Mouse (Mus musculus): ENCODE measurements at regions not wholly inside any gene's neighbourhood (a gene's known extent, or its start where the extent isn't known, plus 50 kb on each side); places are given as distances from the start of the nearest gene placed in this dataset.
A peak's percentile ranks its signal among the peaks of the same experiment; 100 is the strongest.
"Not testable (repeated sequence)": the region's sequence is repeated elsewhere in the genome, so short reads cannot be mapped to it uniquely, and the experiment has no call there.

GRCm38 (mm10) chr4:122025866-122026265, 404.0 kb upstream of the Gm12887 start:
- Histone ChIP-seq H3K36me3 (ENCODE audit: control insufficient read depth, insufficient read depth) (no peaks in the 10 kb centered on the region), H3K27ac (ENCODE audit: low read length) (no peak overlapping the region), H3K4me2 (ENCODE audit: low read depth, low read length) (no peak overlapping the region), H3K4me1 (ENCODE audit: control insufficient read depth, insufficient read depth, low read length) (no peaks in the 10 kb centered on the region), H3K9ac (ENCODE audit: low read length) (no peak overlapping the region), H3K4me3 (ENCODE audit: low read length) (no peak overlapping the region), H3K9me3 (replicated peaks; ENCODE audit: control insufficient read depth, low read length) (peaks cover 44% of the 10 kb centered on the region), H3K27me3 (ENCODE audit: control insufficient read depth, insufficient read depth, low read length) (no peaks in the 10 kb centered on the region)
- 80% methylated on average over 1 of the region's 1 CpGs for WGBS
- no peak for ATAC-seq (replicated peaks; ENCODE audit: extremely low read depth, insufficient read depth, low FRiP score)

GRCm38 (mm10) chr4:122022854-122023253, 401.0 kb upstream of the Gm12887 start:
- H3K9me3 ChIP-seq (replicated peaks; ENCODE audit: control insufficient read depth, low read length), result peaks cover 52% of the 10 kb centered on the region
- no peak overlapping the region for H3K9ac ChIP-seq (ENCODE audit: low read length)
- H3K4me1 ChIP-seq (ENCODE audit: control insufficient read depth, insufficient read depth, low read length), result no peaks in the 10 kb centered on the region
- H3K4me2 ChIP-seq (ENCODE audit: low read depth, low read length), result no peak overlapping the region
- H3K27ac ChIP-seq (ENCODE audit: low read length), result no peak overlapping the region
- 0 out of 2 replicates have a peak, but pooled peaks have one; percentile 32 for ATAC-seq (replicated peaks; ENCODE audit: extremely low read depth, insufficient read depth, low FRiP score)
- 81% methylated on average over 15 of the region's 15 CpGs for WGBS
- H3K36me3 ChIP-seq (ENCODE audit: control insufficient read depth, insufficient read depth), result no peaks in the 10 kb centered on the region
- no peaks in the 10 kb centered on the region for H3K27me3 ChIP-seq (ENCODE audit: control insufficient read depth, insufficient read depth, low read length)
- no peak overlapping the region for H3K4me3 ChIP-seq (ENCODE audit: low read length)

- not testable (repeated sequence) for ATAC-seq (replicated peaks; ENCODE audit: extremely low read depth, insufficient read depth, low FRiP score); H3K4me3 ChIP-seq (ENCODE audit: low read length); H3K4me2 ChIP-seq (ENCODE audit: low read depth, low read length); H3K36me3 ChIP-seq (ENCODE audit: control insufficient read depth, insufficient read depth); H3K9ac ChIP-seq (ENCODE audit: low read length); H3K4me1 ChIP-seq (ENCODE audit: control insufficient read depth, insufficient read depth, low read length); H3K27ac ChIP-seq (ENCODE audit: low read length); H3K27me3 ChIP-seq (ENCODE audit: control insufficient read depth, insufficient read depth, low read length)
- WGBS, result 89% methylated on average over 24 of the region's 26 CpGs
- H3K9me3 ChIP-seq (replicated peaks; ENCODE audit: control insufficient read depth, low read length), result peaks cover 48% of the 10 kb centered on the region
Measured at GRCm38 (mm10) chr4:122008938-122009459, 387.1 kb upstream of the Gm12887 start.

- H3K27ac ChIP-seq (ENCODE audit: low read length), result no peak overlapping the region
- no peaks in the 10 kb centered on the region for H3K4me1 ChIP-seq (ENCODE audit: control insufficient read depth, insufficient read depth, low read length)
- no peak overlapping the region for H3K4me2 ChIP-seq (ENCODE audit: low read depth, low read length)
- H3K27me3 ChIP-seq (ENCODE audit: control insufficient read depth, insufficient read depth, low read length), result no peaks in the 10 kb centered on the region
- H3K9me3 ChIP-seq (replicated peaks; ENCODE audit: control insufficient read depth, low read length), result peaks cover 44% of the 10 kb centered on the region
- WGBS, result 89% methylated on average over 39 of the region's 39 CpGs
- no peak overlapping the region for H3K4me3 ChIP-seq (ENCODE audit: low read length)
- no peak for ATAC-seq (replicated peaks; ENCODE audit: extremely low read depth, insufficient read depth, low FRiP score)
- no peaks in the 10 kb centered on the region for H3K36me3 ChIP-seq (ENCODE audit: control insufficient read depth, insufficient read depth)
- no peak overlapping the region for H3K9ac ChIP-seq (ENCODE audit: low read length)
Measured at GRCm38 (mm10) chr4:122008168-122008839, 386.4 kb upstream of the Gm12887 start.

- Histone ChIP-seq H3K27ac (ENCODE audit: low read length) (no peak overlapping the region), H3K27me3 (ENCODE audit: control insufficient read depth, insufficient read depth, low read length) (no peaks in the 10 kb centered on the region), H3K9ac (ENCODE audit: low read length) (no peak overlapping the region), H3K4me2 (ENCODE audit: low read depth, low read length) (no peak overlapping the region), H3K4me3 (ENCODE audit: low read length) (no peak overlapping the region), H3K9me3 (replicated peaks; ENCODE audit: control insufficient read depth, low read length) (peaks cover 38% of the 10 kb centered on the region), H3K36me3 (ENCODE audit: control insufficient read depth, insufficient read depth) (no peaks in the 10 kb centered on the region), H3K4me1 (ENCODE audit: control insufficient read depth, insufficient read depth, low read length) (no peaks in the 10 kb centered on the region)
- WGBS, result 55% methylated on average over 2 of the region's 2 CpGs
- ATAC-seq (replicated peaks; ENCODE audit: extremely low read depth, insufficient read depth, low FRiP score), result no peak
Measured at GRCm38 (mm10) chr4:121986741-121987140, 364.8 kb upstream of the Gm12887 start.

- Histone ChIP-seq H3K36me3 (ENCODE audit: control insufficient read depth, insufficient read depth) (no peaks in the 10 kb centered on the region), H3K9me3 (replicated peaks; ENCODE audit: control insufficient read depth, low read length) (peaks cover 38% of the 10 kb centered on the region), H3K27ac (ENCODE audit: low read length) (no peak overlapping the region), H3K4me3 (ENCODE audit: low read length) (no peak overlapping the region), H3K4me2 (ENCODE audit: low read depth, low read length) (no peak overlapping the region), H3K9ac (ENCODE audit: low read length) (no peak overlapping the region), H3K27me3 (ENCODE audit: control insufficient read depth, insufficient read depth, low read length) (no peaks in the 10 kb centered on the region), H3K4me1 (ENCODE audit: control insufficient read depth, insufficient read depth, low read length) (no peaks in the 10 kb centered on the region)
- WGBS, result 60% methylated on average over 1 of the region's 1 CpGs
- ATAC-seq (replicated peaks; ENCODE audit: extremely low read depth, insufficient read depth, low FRiP score), result no peak
Measured at GRCm38 (mm10) chr4:121985371-121985770, 363.5 kb upstream of the Gm12887 start.

- Histone ChIP-seq H3K36me3 (ENCODE audit: control insufficient read depth, insufficient read depth) (no peaks in the 10 kb centered on the region), H3K9me3 (replicated peaks; ENCODE audit: control insufficient read depth, low read length) (peaks cover 9% of the 10 kb centered on the region), H3K27ac (ENCODE audit: low read length) (no peak overlapping the region), H3K4me2 (ENCODE audit: low read depth, low read length) (no peak overlapping the region), H3K9ac (ENCODE audit: low read length) (no peak overlapping the region), H3K4me1 (ENCODE audit: control insufficient read depth, insufficient read depth, low read length) (no peaks in the 10 kb centered on the region), H3K27me3 (ENCODE audit: control insufficient read depth, insufficient read depth, low read length) (no peaks in the 10 kb centered on the region), H3K4me3 (ENCODE audit: low read length) (no peak overlapping the region)
- ATAC-seq (replicated peaks; ENCODE audit: extremely low read depth, insufficient read depth, low FRiP score), result no peak
- WGBS, result 73% methylated on average over 3 of the region's 3 CpGs
Measured at GRCm38 (mm10) chr4:121975831-121976230, 353.9 kb upstream of the Gm12887 start.
